In genomic region chr6:122325361-122325975, GRCm38 (mm10) we compare ENCODE assay signal across 30 mouse cellular contexts. TPM values are rescaled to one million over a fixed set of nuclear protein-coding genes. Genes with fewer than 3 reads are reported as not detected.
DNase-seq lines count a peak whose midpoint lies in the region; ATAC-seq lines count a peak whose summit lies in the region.
"Had no signal": no experiment of that assay in that cellular context is flagged by ENCODE, and none has a peak within 500 bp of the region (broad histone marks: within the 10 kb centered on the region; RNA-seq: fewer than 3 reads in every experiment).

No protein-coding gene starts in this region.

- 90% methylated on average over 6 of the region's 6 CpGs for WGBS in kidney, embryonic 14.5 days
- 88% methylated on average over 6 of the region's 6 CpGs for WGBS in kidney, embryonic 16.5 days
- WGBS in midbrain, embryonic 11.5 days = 95% methylated on average over 6 of the region's 6 CpGs
- 96% methylated on average over 6 of the region's 6 CpGs for WGBS in midbrain, embryonic 13.5 days

- peaks cover 56% of the 10 kb centered on the region for H3K36me3 ChIP-seq in kidney, embryonic 14.5 days (ENCODE audit: control insufficient read depth, insufficient read depth, low read length)
- H3K36me3 ChIP-seq in kidney, embryonic 16.5 days (ENCODE audit: insufficient read depth, low read length) = peaks cover 44% of the 10 kb centered on the region
- H3K36me3 ChIP-seq in midbrain, embryonic 11.5 days (ENCODE audit: control insufficient read depth, insufficient read depth, low read length) = peaks cover 22% of the 10 kb centered on the region
- peaks cover 81% of the 10 kb centered on the region for H3K36me3 ChIP-seq in midbrain, embryonic 13.5 days

- DNase-seq in kidney, adult 11 months = peak; percentile 41
- peak; percentile 27 to 41 for DNase-seq in kidney, adult 8-10 months
- DNase-seq in midbrain, embryonic 11.5 days (ENCODE audit: low spot score, missing footprints) = peak; percentile 59
- no peak for DNase-seq in left cerebral cortex, adult 8-10 months (ENCODE audit: low spot score in 2 of 2)
- DNase-seq: adrenal gland, adult 8-10 months; adrenal gland, postnatal 25 days; B cell, adult 2 months; cerebellum, adult 11-12 months; cerebellum, adult 8-10 months; cerebellum, postnatal 10 days; cerebellum, postnatal 36 days; embryo, embryonic 11 days; gastrocnemius, postnatal 25 days; heart, adult 2 months; heart, postnatal 14 days had no signal

- no peak overlapping the region for H3K4me3 ChIP-seq in kidney, embryonic 14.5 days (ENCODE audit: low read length)
- H3K4me3 ChIP-seq in kidney, embryonic 16.5 days (ENCODE audit: low read length) = no peak overlapping the region
- no peak overlapping the region for H3K4me3 ChIP-seq in midbrain, embryonic 11.5 days (ENCODE audit: low read depth, low read length)
- H3K4me3 ChIP-seq in midbrain, embryonic 13.5 days (replicated peaks) = no peak overlapping the region
- H3K4me3 ChIP-seq: embryonic facial prominence, embryonic 10.5 days; embryonic facial prominence, embryonic 13.5 days; erythroblast, embryonic 14.5 days; forebrain, embryonic 12.5 days; forebrain, embryonic 15.5 days; heart, adult 2 months; heart, embryonic 10.5 days; heart, embryonic 13.5 days; hindbrain, embryonic 12.5 days; hindbrain, embryonic 15.5 days had no signal

- no peak overlapping the region for H3K4me2 ChIP-seq in kidney, embryonic 14.5 days (replicated peaks; ENCODE audit: low read depth, low read length)
- no peak overlapping the region for H3K4me2 ChIP-seq in kidney, embryonic 16.5 days (replicated peaks; ENCODE audit: low read depth, low read length)
- H3K4me2 ChIP-seq in midbrain, embryonic 11.5 days = no peak overlapping the region
- H3K4me2 ChIP-seq in midbrain, embryonic 13.5 days (replicated peaks) = no peak overlapping the region
- H3K4me2 ChIP-seq: embryonic facial prominence, embryonic 13.5 days; forebrain, embryonic 12.5 days; forebrain, embryonic 15.5 days; heart, embryonic 13.5 days; hindbrain, embryonic 12.5 days; hindbrain, embryonic 15.5 days had no signal

- no peak overlapping the region for H3K9ac ChIP-seq in kidney, embryonic 14.5 days (ENCODE audit: low read depth, low read length)
- no peak overlapping the region for H3K9ac ChIP-seq in kidney, embryonic 16.5 days (replicated peaks; ENCODE audit: low read length)
- H3K9ac ChIP-seq in midbrain, embryonic 11.5 days (ENCODE audit: low read length) = no peak overlapping the region
- H3K9ac ChIP-seq in midbrain, embryonic 13.5 days (replicated peaks) = no peak overlapping the region
- H3K9ac ChIP-seq: embryonic facial prominence, embryonic 13.5 days; forebrain, embryonic 12.5 days; forebrain, embryonic 15.5 days; heart, embryonic 13.5 days; hindbrain, embryonic 12.5 days; hindbrain, embryonic 15.5 days had no signal

- H3K4me1 ChIP-seq in kidney, embryonic 14.5 days (ENCODE audit: control insufficient read depth, insufficient read depth, low read length) = no peaks in the 10 kb centered on the region
- no peaks in the 10 kb centered on the region for H3K4me1 ChIP-seq in kidney, embryonic 16.5 days (ENCODE audit: insufficient read depth, low read length)
- H3K4me1 ChIP-seq in midbrain, embryonic 11.5 days (ENCODE audit: control insufficient read depth, insufficient read depth, low read length) = no peaks in the 10 kb centered on the region
- no peaks in the 10 kb centered on the region for H3K4me1 ChIP-seq in midbrain, embryonic 13.5 days (replicated peaks)
- H3K4me1 ChIP-seq: embryonic facial prominence, embryonic 10.5 days; embryonic facial prominence, embryonic 13.5 days; forebrain, embryonic 12.5 days; forebrain, embryonic 15.5 days; heart, embryonic 10.5 days; heart, embryonic 13.5 days; hindbrain, embryonic 12.5 days; hindbrain, embryonic 15.5 days had no signal

- no peak for ATAC-seq in kidney, embryonic 14.5 days (ENCODE audit: low FRiP score, low TSS enrichment)
- ATAC-seq in kidney, embryonic 16.5 days (ENCODE audit: low FRiP score, low TSS enrichment) = no peak
- ATAC-seq in midbrain, embryonic 11.5 days (ENCODE audit: low FRiP score) = no peak
- no peak for ATAC-seq in midbrain, embryonic 13.5 days
- ATAC-seq: forebrain, embryonic 15.5 days had no signal

- H3K27me3 ChIP-seq in kidney, embryonic 14.5 days (ENCODE audit: control insufficient read depth, insufficient read depth, low read length) = no peaks in the 10 kb centered on the region
- H3K27me3 ChIP-seq in kidney, embryonic 16.5 days (ENCODE audit: insufficient read depth, low read length) = no peaks in the 10 kb centered on the region
- no peaks in the 10 kb centered on the region for H3K27me3 ChIP-seq in midbrain, embryonic 11.5 days (ENCODE audit: control insufficient read depth, insufficient read depth, low read length)
- no peaks in the 10 kb centered on the region for H3K27me3 ChIP-seq in midbrain, embryonic 13.5 days
- H3K27me3 ChIP-seq: CH12.LX; embryonic facial prominence, embryonic 13.5 days; forebrain, embryonic 12.5 days; forebrain, embryonic 15.5 days; heart, embryonic 13.5 days; hindbrain, embryonic 12.5 days; hindbrain, embryonic 15.5 days had no signal

- H3K9me3 ChIP-seq in kidney, embryonic 14.5 days (ENCODE audit: control insufficient read depth, low read length) = no peaks in the 10 kb centered on the region
- no peaks in the 10 kb centered on the region for H3K9me3 ChIP-seq in kidney, embryonic 16.5 days (ENCODE audit: low read length)
- H3K9me3 ChIP-seq in midbrain, embryonic 11.5 days (ENCODE audit: control insufficient read depth, low read length) = no peaks in the 10 kb centered on the region
- H3K9me3 ChIP-seq in midbrain, embryonic 13.5 days = no peaks in the 10 kb centered on the region
- H3K9me3 ChIP-seq: embryonic facial prominence, embryonic 10.5 days; embryonic facial prominence, embryonic 13.5 days; forebrain, embryonic 12.5 days; forebrain, embryonic 15.5 days; heart, embryonic 10.5 days; heart, embryonic 13.5 days; hindbrain, embryonic 12.5 days; hindbrain, embryonic 15.5 days had no signal

- H3K27ac ChIP-seq in kidney, embryonic 14.5 days (ENCODE audit: low read depth, low read length) = no peak overlapping the region
- H3K27ac ChIP-seq in kidney, embryonic 16.5 days (ENCODE audit: low read length) = no peak overlapping the region
- no peak overlapping the region for H3K27ac ChIP-seq in midbrain, embryonic 11.5 days (ENCODE audit: low read depth, low read length)
- no peak overlapping the region for H3K27ac ChIP-seq in midbrain, embryonic 13.5 days
- H3K27ac ChIP-seq: embryonic facial prominence, embryonic 10.5 days; embryonic facial prominence, embryonic 13.5 days; forebrain, embryonic 12.5 days; forebrain, embryonic 15.5 days; heart, adult 2 months; heart, embryonic 10.5 days; heart, embryonic 13.5 days; hindbrain, embryonic 12.5 days; hindbrain, embryonic 15.5 days had no signal

RNA-seq across cellular contexts. Expression of gene Phc1, which starts 14.9 kb away (rescaled TPM):
- polyA plus RNA-seq in kidney, embryonic 14.5 days (2014; fragmentation: Nextera tagmentation; extraction: Ambion mirVana) = 22.4 and 29.4 TPM in 2 replicates
- polyA plus RNA-seq in kidney, embryonic 16.5 days (2015; fragmentation: Nextera tagmentation; extraction: Ambion mirVana) = 17.9 and 21.8 TPM in 2 replicates
- polyA plus RNA-seq in midbrain, embryonic 11.5 days (2014; fragmentation: Nextera tagmentation; extraction: Ambion mirVana) = 30.7 and 34.7 TPM in 2 replicates
- polyA plus RNA-seq in midbrain, embryonic 13.5 days (2015; fragmentation: Nextera tagmentation; extraction: Ambion mirVana) = 37.7 and 39.0 TPM in 2 replicates
- total RNA-seq in left cerebral cortex, adult 8-10 months (2022) = 10 to 100 TPM; 52.8 to 60.3 (median 57.5) TPM

RNA-seq across cellular contexts. Expression of gene M6pr, which starts 16.9 kb away (rescaled TPM):
- 67.7 and 110 TPM in 2 replicates for polyA plus RNA-seq in kidney, embryonic 14.5 days (2014; fragmentation: Nextera tagmentation; extraction: Ambion mirVana)
- polyA plus RNA-seq in kidney, embryonic 16.5 days (2015; fragmentation: Nextera tagmentation; extraction: Ambion mirVana) = 129 and 138 TPM in 2 replicates
- 89.9 and 92.4 TPM in 2 replicates for polyA plus RNA-seq in midbrain, embryonic 11.5 days (2014; fragmentation: Nextera tagmentation; extraction: Ambion mirVana)
- 61.6 and 64.2 TPM in 2 replicates for polyA plus RNA-seq in midbrain, embryonic 13.5 days (2015; fragmentation: Nextera tagmentation; extraction: Ambion mirVana)
- total RNA-seq in left cerebral cortex, adult 8-10 months (2022) = 10 to 100 TPM; 81.3 to 84.8 (median 82.9) TPM

RNA-seq across cellular contexts. Expression of gene Klrg1, which starts 42.8 kb away (rescaled TPM):
- not detected in 2 replicates for polyA plus RNA-seq in kidney, embryonic 14.5 days (2014; fragmentation: Nextera tagmentation; extraction: Ambion mirVana)
- not detected in 2 replicates for polyA plus RNA-seq in kidney, embryonic 16.5 days (2015; fragmentation: Nextera tagmentation; extraction: Ambion mirVana)
- 0.11 and 0.31 TPM in 2 replicates for polyA plus RNA-seq in midbrain, embryonic 11.5 days (2014; fragmentation: Nextera tagmentation; extraction: Ambion mirVana)
- 0.87 and 1.3 TPM in 2 replicates for polyA plus RNA-seq in midbrain, embryonic 13.5 days (2015; fragmentation: Nextera tagmentation; extraction: Ambion mirVana)
- under 1 TPM in 1 of 4 experiments, not detected in 3; 0.26 TPM for total RNA-seq in left cerebral cortex, adult 8-10 months (2022)
- total RNA-seq: adrenal gland, postnatal 25 days; gastrocnemius, postnatal 25 days; heart, adult 2 months; heart, postnatal 14 days; hematopoietic stem cell, adult 5-6 weeks had no signal
- polyA plus RNA-seq: embryonic facial prominence, embryonic 10.5 days; embryonic facial prominence, embryonic 13.5 days; erythroblast, embryonic 14.5 days; heart, embryonic 10.5 days; heart, embryonic 13.5 days; heart, embryonic 16.5 days had no signal

Comparison
In these comparisons a context has a peak if more than half of its experiments do, and no peak if none do; other contexts are left out.
1. DNase-seq: peak in kidney, adult 11 months (single experiment), kidney, adult 8-10 months (2 of 2) and midbrain, embryonic 11.5 days (single experiment); none in left cerebral cortex, adult 8-10 months (0 of 2).